Mouse (Mus musculus): ENCODE data around the gene Adgrl2.

Gene Adgrl2

GRCm38 (mm10) chr3:148990531-148991003, at the start of gene Adgrl2:
Gene Adgrl2, minus strand, starts transcription at chr3:148990555.
- CTCF ChIA-PET: interaction anchor here (0.7 kb wide), 2 partner anchors 118 to 478 kb away, joined by 4 to 6 read pairs; no protein-coding TSS in a partner anchor

GRCm38 (mm10) chr3:149038771-149039170, 48.4 kb upstream of the Adgrl2 start:
- CTCF ChIA-PET: no interaction called here

- CTCF ChIA-PET: no interaction called here
Observed at GRCm38 (mm10) chr3:149019925-149020324, 29.6 kb upstream of the Adgrl2 start.

GRCm38 (mm10) chr3:149009311-149009710, 19.0 kb upstream of the Adgrl2 start:
- CTCF ChIA-PET: interaction anchor here (0.7 kb wide), 1 partner anchor 55 kb away, joined by 3 read pairs; no protein-coding TSS in a partner anchor

GRCm38 (mm10) chr3:149008634-149009023, 18.3 kb upstream of the Adgrl2 start:
- CTCF ChIA-PET: interaction anchor here (0.7 kb wide), 1 partner anchor 56 kb away, joined by 3 read pairs; no protein-coding TSS in a partner anchor

- CTCF ChIA-PET: no interaction called here
Observed at GRCm38 (mm10) chr3:149007860-149008633, 17.7 kb upstream of the Adgrl2 start.

GRCm38 (mm10) chr3:149001364-149001763, 11.0 kb upstream of the Adgrl2 start:
- CTCF ChIA-PET: no interaction called here

- CTCF ChIA-PET: no interaction called here
Observed at GRCm38 (mm10) chr3:148998661-148999060, 8.3 kb upstream of the Adgrl2 start.

GRCm38 (mm10) chr3:148991056-148991455, 701 bp upstream of the Adgrl2 start:
- CTCF ChIA-PET: no interaction called here

- CTCF ChIA-PET: interaction anchor here (0.6 to 0.7 kb wide), 4 partner anchors 117 to 478 kb away, joined by 3 to 7 read pairs (median 5); no protein-coding TSS in a partner anchor
Observed at GRCm38 (mm10) chr3:148989818-148990530, 381 bp downstream of the Adgrl2 start.

GRCm38 (mm10) chr3:148988996-148989817, 1.1 kb downstream of the Adgrl2 start:
- CTCF ChIA-PET: interaction anchor here (0.6 to 0.7 kb wide), 2 partner anchors 247 to 429 kb away, joined by 3 to 7 read pairs; no protein-coding TSS in a partner anchor

GRCm38 (mm10) chr3:148988293-148988995, 1.9 kb downstream of the Adgrl2 start:
- CTCF ChIA-PET: no interaction called here

- CTCF ChIA-PET: interaction anchor here (0.7 kb wide), 1 partner anchor 1039 kb away, joined by 3 read pairs; no protein-coding TSS in a partner anchor
Observed at GRCm38 (mm10) chr3:148987591-148988292, 2.6 kb downstream of the Adgrl2 start.

- CTCF ChIA-PET: interaction anchor here (0.7 kb wide), 1 partner anchor 1039 kb away, joined by 3 read pairs; no protein-coding TSS in a partner anchor
Observed at GRCm38 (mm10) chr3:148986894-148987590, 3.3 kb downstream of the Adgrl2 start.

- CTCF ChIA-PET: no interaction called here
Observed at GRCm38 (mm10) chr3:148986296-148986893, 4.0 kb downstream of the Adgrl2 start.

GRCm38 (mm10) chr3:148984326-148984725, 6.0 kb downstream of the Adgrl2 start:
- CTCF ChIA-PET: no interaction called here

GRCm38 (mm10) chr3:148982370-148982769, 8.0 kb downstream of the Adgrl2 start:
- CTCF ChIA-PET: no interaction called here

GRCm38 (mm10) chr3:148981776-148982175, 8.6 kb downstream of the Adgrl2 start:
- CTCF ChIA-PET: no interaction called here

- CTCF ChIA-PET: no interaction called here
Observed at GRCm38 (mm10) chr3:148978541-148978940, 11.8 kb downstream of the Adgrl2 start.

Data from spleen, embryonic (tissue).